Mouse (Mus musculus) neural tube, embryonic 14.5 days (tissue): ENCODE measurements around the gene Gamt. TPM values are rescaled to one million over a fixed set of nuclear protein-coding genes. Genes with fewer than 3 reads are reported as not detected.
A peak's percentile ranks its signal among the peaks of the same experiment; 100 is the strongest.
"Not testable (repeated sequence)": the region's sequence is repeated elsewhere in the genome, so short reads cannot be mapped to it uniquely, and the experiment has no call there.

Experiments
- ATAC-seq: fragments of 200-750 bp; cut with Nextera tagmentation; 2 replicates; pipeline ENCODE4 v1.8.0; 2017; ENCODE audit warnings: low read depth, mild to moderate bottlenecking, moderate TSS enrichment, moderate library complexity
- H3K27ac ChIP-seq: fragments of 300-500 bp; sonication (generic); 2 replicates; pipeline ENCODE4 v1.5.1; 2014; ENCODE audit warnings: low read depth, mild to moderate bottlenecking, control low read depth, low read length, moderate library complexity, mixed read lengths
- H3K27me3 ChIP-seq: fragments of 300-500 bp; sonication (generic); 2 replicates; pipeline ENCODE4 v1.6.1; 2014; ENCODE audit warnings: low read length; ENCODE audit not compliant: control insufficient read depth, insufficient read depth
- H3K36me3 ChIP-seq: fragments of 300-500 bp; sonication (generic); 2 replicates; pipeline ENCODE4 v1.6.1; 2014; ENCODE audit warnings: low read length, mixed read lengths; ENCODE audit not compliant: control insufficient read depth, insufficient read depth
- H3K4me1 ChIP-seq: fragments of 300-500 bp; sonication (generic); 2 replicates; pipeline ENCODE4 v1.6.1; 2014; ENCODE audit warnings: low read length; ENCODE audit not compliant: control insufficient read depth, insufficient read depth
- H3K4me2 ChIP-seq: fragments of 300-500 bp; sonication (generic); 2 replicates; pipeline ENCODE4 v1.6.1; 2014; ENCODE audit warnings: mild to moderate bottlenecking, low read depth, low read length, control low read depth
- H3K4me3 ChIP-seq: fragments of 300-500 bp; sonication (generic); 2 replicates; pipeline ENCODE4 v1.5.1; 2014; ENCODE audit warnings: low read depth, low read length, control low read depth, mixed read lengths
- H3K9ac ChIP-seq: fragments of 300-500 bp; sonication (generic); replicated peaks from 2 replicates; pipeline ENCODE4 v1.6.1; 2014; ENCODE audit warnings: low read depth, mild to moderate bottlenecking, control low read depth, low read length, mixed read lengths
- H3K9me3 ChIP-seq: fragments of 300-500 bp; sonication (generic); 2 replicates; pipeline ENCODE4 v1.6.1; 2016; ENCODE audit warnings: low read length; ENCODE audit not compliant: control insufficient read depth
- WGBS: fragments of 180-500 bp; shearing (Covaris S2); extraction: QIAGEN DNeasy Blood & Tissue Kit; methylation state at CpG from one replicate; pipeline ENCODE4 v1.1.7; 2014; 5-methylcytosine and 5-hydroxymethylcytosine counted together
- polyA plus RNA-seq: library from polyadenylated mRNA; unstranded; fragments of >200 nt; fragmentation: Nextera tagmentation; extraction: Ambion mirVana; gene quantifications from 2 replicates; pipeline ENCODE4 v1.2.1, GENCODE M21; 2014

Gene Gamt
- polyA plus RNA-seq, 1 experiment from 2014 or later = 18.6 TPM

GRCm38 (mm10) chr10:80236145-80236825 lies 24.5 kb downstream of the Gamt start:
- Histone ChIP-seq H3K9me3 (no peaks in the 10 kb centered on the region), H3K4me3 (no peak overlapping the region), H3K36me3 (peaks cover 52% of the 10 kb centered on the region), H3K9ac (no peak overlapping the region), H3K27ac (no peak overlapping the region), H3K27me3 (no peaks in the 10 kb centered on the region), H3K4me1 (0 out of 2 replicates have a peak, but pooled peaks cover 3% of the 10 kb centered on the region), H3K4me2 (no peak overlapping the region)
- 97% methylated on average over 13 of the region's 13 CpGs for WGBS
- no peak for ATAC-seq

- Histone ChIP-seq H3K27ac (peak overlapping the region; percentile 94), H3K9ac (peak overlapping the region; percentile 93; the same call in 1 of the 2 replicates), H3K4me2 (peak overlapping the region; percentile 91), H3K4me3 (peak overlapping the region; percentile 75), H3K36me3 (peaks cover 16% of the 10 kb centered on the region), H3K27me3 (no peaks in the 10 kb centered on the region), H3K9me3 (no peaks in the 10 kb centered on the region), H3K4me1 (peaks cover 31% of the 10 kb centered on the region)
- no peak for ATAC-seq
- 44% methylated on average over 15 of the region's 15 CpGs for WGBS
Observed at GRCm38 (mm10) chr10:80227877-80228775, 32.7 kb downstream of the Gamt start.

- Histone ChIP-seq H3K4me2 (peak overlapping the region; percentile 91), H3K9ac (peak overlapping the region; percentile 93), H3K9me3 (no peaks in the 10 kb centered on the region), H3K27ac (peak overlapping the region; percentile 94), H3K36me3 (peaks cover 7% of the 10 kb centered on the region), H3K4me1 (peaks cover 29% of the 10 kb centered on the region), H3K27me3 (no peaks in the 10 kb centered on the region), H3K4me3 (peak overlapping the region; percentile 75)
- ATAC-seq = no peak; the same call in 1 of the 2 replicates
- WGBS = 9% methylated on average over 10 of the region's 10 CpGs
Observed at GRCm38 (mm10) chr10:80227166-80227539, 33.7 kb downstream of the Gamt start.

- WGBS = under 1% methylated on average over 50 of the region's 75 CpGs
- H3K27ac ChIP-seq = peak within 1 kb of the TSS; percentile 94
- peak within 1 kb of the TSS; percentile 93 for H3K9ac ChIP-seq
- H3K27me3 ChIP-seq = no peaks in the 10 kb centered on the region
- peaks cover 29% of the 10 kb centered on the region for H3K4me1 ChIP-seq
- peak; percentile 97 for ATAC-seq
- H3K9me3 ChIP-seq = no peaks in the 10 kb centered on the region
- peak within 1 kb of the TSS; percentile 75 for H3K4me3 ChIP-seq
- 0 out of 2 replicates have a peak, but pooled peaks cover 4% of the 10 kb centered on the region for H3K36me3 ChIP-seq
- peak within 1 kb of the TSS; percentile 91 for H3K4me2 ChIP-seq
Observed at GRCm38 (mm10) chr10:80226416-80227165, 34.2 kb downstream of the Gamt start, which contains the start of gene Mum1. TSS of gene Mum1 (plus strand) at chr10:80226434.

- Histone ChIP-seq H3K4me1 (peaks cover 29% of the 10 kb centered on the region), H3K4me3 (peak overlapping the region; percentile 75), H3K4me2 (peak overlapping the region; percentile 91), H3K9me3 (no peaks in the 10 kb centered on the region), H3K36me3 (no peaks in the 10 kb centered on the region), H3K9ac (0 out of 2 replicates have a peak overlapping the region, but pooled peaks have one; percentile 93), H3K27me3 (no peaks in the 10 kb centered on the region), H3K27ac (peak overlapping the region; percentile 94)
- WGBS = 0% methylated on average over 14 of the region's 14 CpGs
- ATAC-seq = no peak
Observed at GRCm38 (mm10) chr10:80226071-80226415, 34.8 kb downstream of the Gamt start.

GRCm38 (mm10) chr10:80223137-80223536 lies 37.7 kb downstream of the Gamt start:
- WGBS = 80% methylated on average over 2 of the region's 2 CpGs
- H3K27ac ChIP-seq, H3K4me3 ChIP-seq, H3K4me2 ChIP-seq, ATAC-seq, H3K27me3 ChIP-seq, H3K9me3 ChIP-seq, H3K9ac ChIP-seq, H3K36me3 ChIP-seq: not testable (repeated sequence)
- H3K4me1 ChIP-seq = peaks cover 12% of the 10 kb centered on the region

GRCm38 (mm10) chr10:80220676-80221075 lies 40.1 kb downstream of the Gamt start:
- H3K9ac ChIP-seq = no peak overlapping the region
- no peaks in the 10 kb centered on the region for H3K36me3 ChIP-seq
- H3K4me3 ChIP-seq = no peak overlapping the region
- ATAC-seq = no peak
- H3K9me3 ChIP-seq = no peaks in the 10 kb centered on the region
- no peak overlapping the region for H3K27ac ChIP-seq
- no peaks in the 10 kb centered on the region for H3K27me3 ChIP-seq
- H3K4me1 ChIP-seq = no peaks in the 10 kb centered on the region
- 23% methylated on average over 9 of the region's 9 CpGs for WGBS
- H3K4me2 ChIP-seq = no peak overlapping the region

GRCm38 (mm10) chr10:80215048-80215772 lies 45.6 kb downstream of the Gamt start:
- WGBS = 18% methylated on average over 16 of the region's 16 CpGs
- H3K36me3 ChIP-seq = no peaks in the 10 kb centered on the region
- no peaks in the 10 kb centered on the region for H3K9me3 ChIP-seq
- H3K9ac ChIP-seq = no peak overlapping the region
- ATAC-seq = no peak
- H3K4me3 ChIP-seq = no peak overlapping the region
- no peaks in the 10 kb centered on the region for H3K4me1 ChIP-seq
- no peak overlapping the region for H3K4me2 ChIP-seq
- H3K27ac ChIP-seq = no peak overlapping the region
- no peaks in the 10 kb centered on the region for H3K27me3 ChIP-seq
